Mouse (Mus musculus) testis, adult 2 months (tissue): Measurements from ENCODE around the gene Prim2.

Experiments used
- CTCF ChIP-seq: fragments of 200-500 bp; IDR thresholded peaks from 2 replicates; pipeline ENCODE4 v1.5.1; 2012; ENCODE audit warnings: low read depth, mild to moderate bottlenecking, inconsistent platforms, low read length, moderate library complexity; ENCODE audit not compliant: control insufficient read depth, insufficient read depth, insufficient replicate concordance
- POLR2A ChIP-seq: fragments of 200-500 bp; IDR thresholded peaks from 2 replicates; pipeline ENCODE4 v1.6.1; 2012; ENCODE audit warnings: low read depth, mild to moderate bottlenecking, inconsistent platforms, low read length, moderate library complexity; ENCODE audit not compliant: control insufficient read depth

- TF ChIP-seq POLR2A (no peak), CTCF (no peak)
Measured at GRCm38 (mm10) chr1:33499603-33500002, 170.0 kb downstream of the Prim2 start.
